Mouse (Mus musculus): Measurements from ENCODE around the gene Scn11a. TPM values are rescaled to one million over a fixed set of nuclear protein-coding genes. Genes with fewer than 3 reads are reported as not detected.

Scn11a gene
- polyA plus RNA-seq (2015; fragmentation: Nextera tagmentation; extraction: Ambion mirVana) = 0.02 and 0.04 TPM in 2 replicates

DNA sequence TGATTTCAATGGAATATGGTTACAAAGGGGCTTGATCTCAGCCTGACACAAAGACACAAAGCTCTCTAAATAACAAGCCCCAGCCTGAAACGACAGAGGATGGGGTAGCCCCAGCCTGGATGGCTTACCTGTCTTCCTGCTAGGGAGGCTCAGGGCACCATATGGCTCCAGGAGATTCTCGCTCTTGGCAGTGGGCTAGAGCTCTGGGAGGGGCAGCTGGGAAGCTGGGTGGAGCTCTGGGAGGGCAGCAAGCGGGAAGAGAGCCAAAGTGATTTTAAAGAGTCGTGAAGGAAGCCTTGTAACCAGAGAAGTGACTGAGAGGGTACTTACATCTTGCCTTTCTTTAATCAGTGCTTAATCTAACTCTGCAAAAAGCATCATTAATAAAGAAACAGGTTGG is at the start of gene Scn11a:
Scn11a (minus strand) TSS at position 160 of the 400 bp plus-strand sequence.
- 36% methylated on average over 4 of the region's 4 CpGs for WGBS (ENCODE audit: insufficient replicate concordance)
- no peaks in the 10 kb centered on the region for H3K9me3 ChIP-seq (replicated peaks; ENCODE audit: control insufficient read depth, low read length)
- H3K27me3 ChIP-seq (ENCODE audit: control insufficient read depth, insufficient read depth, low read depth, low read length) = no peaks in the 10 kb centered on the region
- H3K4me3 ChIP-seq (ENCODE audit: low read depth, low read length) = no peak within 1 kb of the TSS
- no peak within 1 kb of the TSS for H3K4me2 ChIP-seq (ENCODE audit: low read depth, low read length)
- H3K4me1 ChIP-seq (ENCODE audit: control insufficient read depth, low read depth, low read length) = no peaks in the 10 kb centered on the region
- no peak for ATAC-seq (ENCODE audit: low read depth)
- H3K36me3 ChIP-seq (ENCODE audit: control insufficient read depth, insufficient read depth) = no peaks in the 10 kb centered on the region
- no peak within 1 kb of the TSS for H3K27ac ChIP-seq (ENCODE audit: low read length)
- H3K9ac ChIP-seq (ENCODE audit: low read depth, low read length) = no peak within 1 kb of the TSS

DNA sequence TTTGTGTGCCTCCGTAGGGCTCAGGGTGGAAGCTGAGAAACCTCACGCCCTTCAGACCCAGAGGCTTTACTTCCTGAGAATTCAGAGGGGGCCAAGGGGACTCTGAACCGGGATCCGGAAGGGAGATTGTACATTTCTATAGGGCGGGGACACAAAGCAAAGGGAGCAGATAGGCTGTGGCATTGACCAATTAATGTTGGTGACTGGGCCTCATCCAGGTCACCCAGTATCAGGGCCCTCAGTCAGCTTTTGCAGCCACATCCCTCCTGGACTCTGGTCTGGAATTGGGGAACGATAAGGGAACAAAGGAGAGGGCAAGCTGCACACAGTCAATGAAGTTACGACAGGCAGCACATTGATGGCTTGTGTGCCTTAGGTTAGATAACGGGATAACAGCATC is 28.9 kb upstream of the Scn11a start:
- Histone ChIP-seq H3K4me3 (ENCODE audit: low read depth, low read length) (no peak overlapping the region), H3K4me2 (ENCODE audit: low read depth, low read length) (no peak overlapping the region), H3K4me1 (ENCODE audit: control insufficient read depth, low read depth, low read length) (no peaks in the 10 kb centered on the region), H3K9ac (ENCODE audit: low read depth, low read length) (no peak overlapping the region), H3K36me3 (ENCODE audit: control insufficient read depth, insufficient read depth) (no peaks in the 10 kb centered on the region), H3K27ac (ENCODE audit: low read length) (no peak overlapping the region), H3K9me3 (replicated peaks; ENCODE audit: control insufficient read depth, low read length) (no peaks in the 10 kb centered on the region), H3K27me3 (ENCODE audit: control insufficient read depth, insufficient read depth, low read depth, low read length) (no peaks in the 10 kb centered on the region)
- ATAC-seq (ENCODE audit: low read depth) = peak; percentile 24; the same call in 1 of the 2 replicates
- 56% methylated on average over 8 of the region's 8 CpGs for WGBS (ENCODE audit: insufficient replicate concordance)

- 50% methylated on average over 2 of the region's 2 CpGs for WGBS (ENCODE audit: insufficient replicate concordance)
- H3K27me3 ChIP-seq (ENCODE audit: control insufficient read depth, insufficient read depth, low read depth, low read length) = no peaks in the 10 kb centered on the region
- H3K27ac ChIP-seq (ENCODE audit: low read length) = no peak overlapping the region
- no peak overlapping the region for H3K9ac ChIP-seq (ENCODE audit: low read depth, low read length)
- no peaks in the 10 kb centered on the region for H3K4me1 ChIP-seq (ENCODE audit: control insufficient read depth, low read depth, low read length)
- no peaks in the 10 kb centered on the region for H3K36me3 ChIP-seq (ENCODE audit: control insufficient read depth, insufficient read depth)
- no peaks in the 10 kb centered on the region for H3K9me3 ChIP-seq (replicated peaks; ENCODE audit: control insufficient read depth, low read length)
- no peak overlapping the region for H3K4me3 ChIP-seq (ENCODE audit: low read depth, low read length)
- H3K4me2 ChIP-seq (ENCODE audit: low read depth, low read length) = no peak overlapping the region
- ATAC-seq (ENCODE audit: low read depth) = peak; percentile 53
Observed at GRCm38 (mm10) chr9:119853071-119853846, 28.0 kb upstream of the Scn11a start.

DNA sequence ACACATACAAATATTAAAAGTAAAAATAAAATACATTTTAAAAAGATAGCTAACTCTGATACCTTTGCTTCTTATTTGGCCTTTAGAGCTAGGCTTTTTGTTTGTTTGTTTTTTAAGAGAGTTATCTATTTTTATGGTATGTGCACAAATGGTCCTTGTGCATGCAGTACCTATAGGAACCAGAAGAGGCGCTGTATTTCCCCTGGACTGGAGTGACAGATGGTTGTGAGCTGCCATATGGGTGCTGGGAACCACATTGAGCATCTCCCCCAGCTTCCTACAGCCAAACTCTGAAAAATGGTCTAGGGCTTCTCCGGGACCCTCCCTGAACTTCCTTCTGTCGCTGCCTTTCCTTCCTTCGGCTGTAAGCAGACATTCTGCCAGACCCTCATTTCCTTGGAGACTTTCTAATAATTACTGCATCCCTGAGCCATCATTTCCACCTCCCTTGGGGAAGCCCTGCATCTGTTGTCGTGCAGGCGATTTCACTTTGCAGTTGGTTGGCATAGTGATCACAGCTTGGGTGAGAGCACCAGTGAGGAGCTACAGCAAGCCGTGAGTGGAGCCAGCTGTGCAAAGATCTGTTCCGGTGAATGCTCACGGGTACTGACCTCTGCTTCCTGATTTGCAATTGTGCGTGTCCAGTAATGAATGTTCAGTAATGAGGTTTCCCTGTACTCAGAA is 27.2 kb upstream of the Scn11a start:
- no peaks in the 10 kb centered on the region for H3K4me1 ChIP-seq (ENCODE audit: control insufficient read depth, low read depth, low read length)
- no peaks in the 10 kb centered on the region for H3K9me3 ChIP-seq (replicated peaks; ENCODE audit: control insufficient read depth, low read length)
- no peaks in the 10 kb centered on the region for H3K27me3 ChIP-seq (ENCODE audit: control insufficient read depth, insufficient read depth, low read depth, low read length)
- 67% methylated on average over 10 of the region's 10 CpGs for WGBS (ENCODE audit: insufficient replicate concordance)
- H3K4me3 ChIP-seq (ENCODE audit: low read depth, low read length) = no peak overlapping the region
- H3K27ac ChIP-seq (ENCODE audit: low read length) = no peak overlapping the region
- no peak for ATAC-seq (ENCODE audit: low read depth)
- H3K36me3 ChIP-seq (ENCODE audit: control insufficient read depth, insufficient read depth) = no peaks in the 10 kb centered on the region
- H3K4me2 ChIP-seq (ENCODE audit: low read depth, low read length) = no peak overlapping the region
- no peak overlapping the region for H3K9ac ChIP-seq (ENCODE audit: low read depth, low read length)

DNA sequence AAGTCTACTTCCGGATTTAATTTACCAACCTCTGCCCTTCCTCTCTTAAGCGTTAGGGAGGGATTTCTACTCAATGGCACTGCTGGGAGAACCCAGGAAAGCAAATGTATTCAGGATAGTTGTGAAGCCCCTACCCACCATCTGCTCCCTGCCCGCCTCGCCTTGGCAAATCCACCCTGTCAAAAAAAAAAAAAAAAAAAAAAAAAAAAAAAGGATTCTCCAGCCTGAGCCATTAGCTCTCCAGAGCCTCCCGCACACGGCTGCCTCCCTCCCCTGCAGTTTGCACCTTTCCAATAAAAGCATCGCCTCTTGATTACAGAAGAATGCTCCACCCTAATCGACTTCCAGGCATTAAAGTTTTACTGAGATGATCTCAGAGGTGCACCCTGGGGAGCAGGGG is 24.0 kb upstream of the Scn11a start:
- no peak overlapping the region for H3K9ac ChIP-seq (ENCODE audit: low read depth, low read length)
- H3K27ac ChIP-seq (ENCODE audit: low read length) = no peak overlapping the region
- 35% methylated on average over 8 of the region's 8 CpGs for WGBS (ENCODE audit: insufficient replicate concordance)
- no peak overlapping the region for H3K4me2 ChIP-seq (ENCODE audit: low read depth, low read length)
- no peak for ATAC-seq (ENCODE audit: low read depth)
- H3K36me3 ChIP-seq (ENCODE audit: control insufficient read depth, insufficient read depth) = no peaks in the 10 kb centered on the region
- H3K27me3 ChIP-seq (ENCODE audit: control insufficient read depth, insufficient read depth, low read depth, low read length) = no peaks in the 10 kb centered on the region
- no peak overlapping the region for H3K4me3 ChIP-seq (ENCODE audit: low read depth, low read length)
- no peaks in the 10 kb centered on the region for H3K4me1 ChIP-seq (ENCODE audit: control insufficient read depth, low read depth, low read length)
- H3K9me3 ChIP-seq (replicated peaks; ENCODE audit: control insufficient read depth, low read length) = no peaks in the 10 kb centered on the region

DNA sequence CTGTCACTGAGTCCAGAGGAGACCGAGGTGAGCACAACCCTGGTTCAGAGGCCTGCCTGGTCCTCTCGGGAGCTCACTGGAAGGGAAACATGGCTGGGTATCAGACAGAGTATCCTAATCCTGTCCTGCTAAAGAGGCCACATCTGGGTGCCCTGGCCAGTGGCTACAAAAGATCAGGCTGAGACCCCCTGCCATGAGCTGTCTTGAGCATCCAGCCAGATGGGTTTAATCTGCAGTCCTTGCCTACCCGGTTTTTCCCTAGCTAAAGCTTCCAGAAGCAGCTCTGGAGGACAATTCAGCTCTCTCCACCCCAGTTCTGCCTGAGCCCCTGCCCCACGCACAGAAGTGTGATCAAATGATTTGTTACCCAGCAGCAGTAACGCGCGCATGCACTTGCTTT is 23.4 kb upstream of the Scn11a start:
- no peak overlapping the region for H3K27ac ChIP-seq (ENCODE audit: low read length)
- WGBS (ENCODE audit: insufficient replicate concordance) = 55% methylated on average over 7 of the region's 7 CpGs
- H3K9ac ChIP-seq (ENCODE audit: low read depth, low read length) = no peak overlapping the region
- ATAC-seq (ENCODE audit: low read depth) = no peak
- no peaks in the 10 kb centered on the region for H3K27me3 ChIP-seq (ENCODE audit: control insufficient read depth, insufficient read depth, low read depth, low read length)
- no peaks in the 10 kb centered on the region for H3K9me3 ChIP-seq (replicated peaks; ENCODE audit: control insufficient read depth, low read length)
- no peak overlapping the region for H3K4me2 ChIP-seq (ENCODE audit: low read depth, low read length)
- H3K4me1 ChIP-seq (ENCODE audit: control insufficient read depth, low read depth, low read length) = no peaks in the 10 kb centered on the region
- no peak overlapping the region for H3K4me3 ChIP-seq (ENCODE audit: low read depth, low read length)
- H3K36me3 ChIP-seq (ENCODE audit: control insufficient read depth, insufficient read depth) = no peaks in the 10 kb centered on the region

- Histone ChIP-seq H3K4me3 (ENCODE audit: low read depth, low read length) (no peak overlapping the region), H3K4me1 (ENCODE audit: control insufficient read depth, low read depth, low read length) (no peaks in the 10 kb centered on the region; the same call in 1 of the 2 replicates), H3K9me3 (replicated peaks; ENCODE audit: control insufficient read depth, low read length) (no peaks in the 10 kb centered on the region), H3K4me2 (ENCODE audit: low read depth, low read length) (no peak overlapping the region), H3K36me3 (ENCODE audit: control insufficient read depth, insufficient read depth) (no peaks in the 10 kb centered on the region), H3K27me3 (ENCODE audit: control insufficient read depth, insufficient read depth, low read depth, low read length) (no peaks in the 10 kb centered on the region), H3K9ac (ENCODE audit: low read depth, low read length) (no peak overlapping the region), H3K27ac (ENCODE audit: low read length) (no peak overlapping the region)
- no peak for ATAC-seq (ENCODE audit: low read depth)
- 67% methylated on average over 6 of the region's 6 CpGs for WGBS (ENCODE audit: insufficient replicate concordance)
Observed at GRCm38 (mm10) chr9:119847187-119847586, 21.9 kb upstream of the Scn11a start.

DNA sequence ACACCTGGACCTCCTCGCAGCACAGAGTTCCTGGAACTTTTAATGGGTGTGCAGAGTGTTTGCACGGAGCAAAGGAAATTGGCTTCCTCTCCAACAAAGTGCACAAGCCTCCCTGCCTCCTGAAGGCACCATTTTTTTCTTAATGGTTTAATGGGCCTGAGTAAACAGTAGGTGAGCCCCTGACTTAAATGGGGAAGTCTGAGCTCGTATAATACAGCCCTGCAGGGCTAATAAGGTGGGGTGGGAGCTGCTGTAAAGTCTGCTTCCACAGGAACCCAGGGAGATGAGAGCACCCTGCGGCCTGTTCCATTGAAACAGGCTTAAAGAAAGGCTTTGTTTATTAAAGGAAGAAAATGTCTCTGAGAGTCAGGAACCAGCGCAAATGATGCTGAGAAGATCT is 19.5 kb upstream of the Scn11a start:
- Histone ChIP-seq H3K4me1 (ENCODE audit: control insufficient read depth, low read depth, low read length) (no peaks in the 10 kb centered on the region; the same call in 1 of the 2 replicates), H3K36me3 (ENCODE audit: control insufficient read depth, insufficient read depth) (no peaks in the 10 kb centered on the region), H3K9me3 (replicated peaks; ENCODE audit: control insufficient read depth, low read length) (no peaks in the 10 kb centered on the region), H3K27ac (ENCODE audit: low read length) (no peak overlapping the region), H3K9ac (ENCODE audit: low read depth, low read length) (no peak overlapping the region), H3K27me3 (ENCODE audit: control insufficient read depth, insufficient read depth, low read depth, low read length) (no peaks in the 10 kb centered on the region), H3K4me3 (ENCODE audit: low read depth, low read length) (no peak overlapping the region), H3K4me2 (ENCODE audit: low read depth, low read length) (no peak overlapping the region)
- no peak for ATAC-seq (ENCODE audit: low read depth)
- 26% methylated on average over 5 of the region's 5 CpGs for WGBS (ENCODE audit: insufficient replicate concordance)

GRCm38 (mm10) chr9:119843549-119843948 is 18.3 kb upstream of the Scn11a start:
- H3K4me2 ChIP-seq (ENCODE audit: low read depth, low read length) = no peak overlapping the region
- H3K4me1 ChIP-seq (ENCODE audit: control insufficient read depth, low read depth, low read length) = no peaks in the 10 kb centered on the region; the same call in 1 of the 2 replicates
- H3K27ac ChIP-seq (ENCODE audit: low read length) = no peak overlapping the region
- no peaks in the 10 kb centered on the region for H3K36me3 ChIP-seq (ENCODE audit: control insufficient read depth, insufficient read depth)
- no peak overlapping the region for H3K9ac ChIP-seq (ENCODE audit: low read depth, low read length)
- ATAC-seq (ENCODE audit: low read depth) = no peak
- no peak overlapping the region for H3K4me3 ChIP-seq (ENCODE audit: low read depth, low read length)
- H3K27me3 ChIP-seq (ENCODE audit: control insufficient read depth, insufficient read depth, low read depth, low read length) = no peaks in the 10 kb centered on the region
- no peaks in the 10 kb centered on the region for H3K9me3 ChIP-seq (replicated peaks; ENCODE audit: control insufficient read depth, low read length)
- 33% methylated on average over 4 of the region's 4 CpGs for WGBS (ENCODE audit: insufficient replicate concordance)
